Mouse (Mus musculus): ENCODE data around the gene Itga9.

Gene Itga9

DNA sequence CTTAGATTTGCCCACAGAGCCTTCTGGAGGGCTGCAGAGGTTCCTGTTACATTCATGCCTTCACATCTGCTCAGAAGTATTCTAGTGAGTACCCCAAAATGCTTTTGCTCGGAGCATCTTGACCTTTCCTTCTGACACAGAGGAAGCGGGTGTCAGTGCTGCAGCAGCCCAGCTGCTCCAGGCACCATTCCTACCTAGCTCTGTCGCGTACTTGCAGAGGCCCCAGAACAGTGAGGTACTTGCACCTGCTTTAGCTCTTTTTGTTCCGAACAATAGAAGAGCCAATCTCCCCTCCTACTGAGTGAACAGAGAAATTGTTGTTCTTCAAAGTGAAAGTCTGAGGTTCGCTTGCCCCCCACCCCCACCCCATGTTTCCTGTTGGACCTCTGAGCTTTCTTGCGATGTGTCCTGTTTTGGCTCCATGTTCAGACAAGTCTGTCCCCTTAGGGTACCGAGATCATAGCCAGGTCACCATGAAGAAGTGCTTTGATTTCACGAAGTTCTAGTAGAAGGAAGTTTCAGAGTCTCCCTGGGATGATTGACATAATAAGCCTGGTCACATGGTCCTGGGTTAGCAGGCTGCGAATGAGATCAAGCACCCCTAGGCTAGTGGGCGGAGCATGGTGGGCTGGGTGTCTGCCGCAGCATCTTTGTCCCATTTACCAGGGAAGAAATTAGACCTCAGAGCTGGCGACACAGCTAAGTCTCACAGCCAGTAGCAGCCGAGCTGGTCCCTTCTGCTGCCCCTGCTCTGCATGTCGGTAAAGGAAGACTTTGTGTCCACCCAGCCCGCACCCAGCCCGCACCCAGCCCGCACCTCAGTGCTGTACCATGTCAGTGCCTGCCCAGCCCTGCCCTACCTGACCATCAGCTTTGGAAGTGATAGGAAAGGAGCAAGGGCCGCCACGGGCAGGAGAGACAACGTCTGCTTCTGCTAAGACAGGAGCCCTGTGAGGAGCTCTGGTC, 215.0 kb downstream of the Itga9 start:
- DNase-seq (ENCODE audit: low spot score): no peak

DNA sequence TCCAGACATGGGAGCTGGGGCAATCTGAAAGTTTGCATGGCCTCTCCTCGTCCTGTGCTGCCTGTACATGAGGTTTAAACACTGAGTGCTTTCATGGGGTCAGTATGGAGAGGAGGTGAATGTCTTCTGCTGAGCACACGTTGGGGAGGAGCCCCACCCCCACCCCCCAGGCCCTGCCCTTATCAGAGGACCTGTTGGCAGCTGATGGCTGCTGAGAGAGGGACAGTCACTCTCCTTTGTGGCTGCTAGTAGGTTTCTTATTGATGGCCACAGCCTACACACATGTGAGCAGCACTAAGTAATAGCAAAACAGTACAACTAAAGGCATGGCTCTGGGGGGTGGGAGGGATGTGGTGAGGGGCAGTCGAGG, 215.7 kb downstream of the Itga9 start:
- DNase-seq (ENCODE audit: low spot score): no peak

DNA sequence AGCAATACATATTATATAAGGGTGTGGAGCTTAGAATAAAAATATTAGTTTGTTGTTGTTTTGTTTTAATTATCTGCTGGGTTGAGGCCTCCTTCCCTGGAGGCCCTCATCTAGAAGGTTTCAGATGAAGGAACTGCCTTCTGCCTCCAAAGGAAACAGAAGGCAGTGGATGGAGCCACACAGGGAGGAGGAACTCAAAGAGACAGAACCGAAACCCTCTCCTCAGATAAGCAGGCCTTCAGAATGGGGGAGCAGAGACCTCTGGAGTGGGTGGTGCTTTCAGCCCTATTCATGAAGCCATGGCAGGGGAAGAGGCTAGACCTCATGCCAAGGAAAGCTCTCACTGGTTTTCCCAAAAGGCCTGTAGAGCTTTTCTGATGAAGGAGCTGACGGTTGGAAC, 216.1 kb downstream of the Itga9 start:
- DNase-seq (ENCODE audit: low spot score): no peak

DNA sequence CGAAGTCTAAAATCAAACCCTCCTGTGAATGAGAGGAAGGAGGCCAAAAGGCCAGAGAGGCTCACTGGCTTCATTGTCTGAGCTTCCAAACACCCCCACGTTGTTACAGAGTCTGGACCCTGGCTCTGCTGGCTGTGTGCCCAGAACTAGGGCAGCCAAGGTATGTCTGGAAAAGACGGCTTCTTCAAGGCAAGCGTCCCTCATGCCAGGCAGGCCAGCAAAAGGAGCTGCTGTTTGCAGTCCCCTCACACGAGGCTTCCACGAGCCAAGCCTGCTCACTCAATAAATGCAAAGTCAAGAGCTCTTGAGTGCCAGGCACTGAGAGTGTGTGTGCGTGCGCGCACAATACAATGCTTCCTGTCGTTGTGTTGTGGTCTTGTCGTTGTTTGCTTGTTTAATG, 224.6 kb downstream of the Itga9 start:
- no peak for DNase-seq (ENCODE audit: low spot score)

DNA sequence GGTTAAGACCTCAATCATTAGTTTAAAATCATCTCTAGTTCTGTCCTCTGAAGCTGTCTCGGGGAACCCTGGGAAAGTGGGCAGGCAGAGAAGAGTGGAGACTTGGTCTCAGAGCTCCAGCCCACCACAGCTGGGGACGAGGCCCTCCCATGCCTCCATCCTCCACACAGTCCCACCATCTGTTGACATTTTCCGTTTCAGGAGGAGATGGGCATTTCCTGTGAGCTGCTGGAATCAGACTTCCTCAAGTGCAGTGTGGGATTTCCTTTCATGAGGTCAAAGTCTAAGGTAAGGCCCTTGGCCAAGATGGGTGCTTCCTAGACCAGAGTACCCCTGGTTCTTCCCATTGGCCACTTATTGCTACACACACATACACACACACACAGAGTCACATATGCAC, 226.0 kb downstream of the Itga9 start:
- no peak for DNase-seq (ENCODE audit: low spot score)

DNA sequence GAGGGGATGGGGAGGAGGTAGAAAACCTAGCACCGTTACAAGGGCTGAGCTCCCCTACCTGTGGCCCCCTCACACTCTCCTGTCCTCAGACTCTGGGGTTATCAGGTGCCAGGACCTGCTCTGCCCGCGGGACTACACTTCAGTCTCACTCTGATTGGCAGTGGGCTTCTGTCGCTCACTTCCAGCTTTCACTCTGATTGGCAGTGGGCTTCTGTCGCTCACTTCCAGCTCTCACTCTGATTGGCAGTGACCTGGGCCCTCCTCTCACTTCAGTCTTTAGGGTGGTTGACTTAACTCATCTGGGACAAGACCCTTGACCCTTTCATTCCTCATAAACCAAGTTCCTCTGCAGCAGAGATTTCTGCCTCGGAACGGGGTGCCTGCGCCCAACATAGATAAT, 226.9 kb downstream of the Itga9 start:
- DNase-seq (ENCODE audit: low spot score): no peak

DNA sequence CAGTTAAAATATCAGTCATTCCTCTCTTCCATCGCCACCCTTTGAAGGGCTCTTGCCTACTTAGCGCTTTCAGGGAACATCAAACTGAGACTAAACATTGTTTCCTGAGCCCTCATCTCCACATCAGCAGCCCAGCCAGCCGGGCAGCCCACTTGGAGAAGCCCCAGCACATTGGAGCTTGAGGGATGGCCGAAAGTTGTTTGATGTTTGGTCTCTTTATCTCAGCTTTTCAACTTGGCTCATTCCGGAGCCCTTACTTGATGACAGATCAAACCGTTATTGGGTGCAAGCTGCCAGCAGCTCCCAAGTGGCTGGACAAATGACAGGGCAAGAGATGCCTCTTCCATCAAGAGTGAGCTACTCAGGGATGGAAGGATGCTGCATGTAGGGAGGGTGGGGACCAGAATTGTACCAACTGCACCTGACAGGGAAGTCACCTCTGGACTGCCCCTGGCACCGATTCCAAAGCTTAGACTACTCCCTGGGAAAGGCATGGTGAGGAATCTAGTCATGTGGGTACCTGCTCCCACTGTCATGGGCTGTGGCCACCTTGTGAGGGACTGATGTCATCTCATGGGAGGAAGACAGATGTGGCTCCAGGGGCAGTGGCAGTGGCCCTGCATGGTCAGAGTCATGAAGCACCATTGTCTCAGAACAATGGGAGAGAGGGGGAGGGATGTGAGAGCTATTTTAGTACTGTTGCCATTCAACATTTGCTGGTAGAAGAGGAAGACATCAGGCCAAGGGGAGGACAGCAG, 232.6 kb downstream of the Itga9 start:
- DNase-seq (ENCODE audit: low spot score): no peak

DNA sequence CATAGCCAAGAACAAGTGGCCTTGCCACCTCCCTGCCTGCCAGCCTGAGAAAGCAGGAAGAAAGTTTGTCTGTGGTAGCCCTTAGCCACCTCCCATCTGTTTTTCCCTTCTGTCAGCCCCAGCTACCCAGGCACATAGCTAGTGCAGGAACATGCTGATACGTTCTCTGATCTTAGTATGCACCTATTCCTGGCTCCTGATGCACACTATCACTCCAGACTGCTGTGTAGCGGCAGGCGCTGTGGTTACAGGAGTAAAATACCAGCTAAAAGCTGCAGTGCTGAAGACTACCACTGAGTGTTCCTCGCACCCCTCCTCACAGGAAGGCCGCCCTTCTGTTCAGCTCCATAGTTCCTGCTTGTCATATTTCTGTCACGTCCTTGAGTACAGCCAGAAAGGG, 234.8 kb downstream of the Itga9 start:
- no peak for DNase-seq (ENCODE audit: low spot score)

DNA sequence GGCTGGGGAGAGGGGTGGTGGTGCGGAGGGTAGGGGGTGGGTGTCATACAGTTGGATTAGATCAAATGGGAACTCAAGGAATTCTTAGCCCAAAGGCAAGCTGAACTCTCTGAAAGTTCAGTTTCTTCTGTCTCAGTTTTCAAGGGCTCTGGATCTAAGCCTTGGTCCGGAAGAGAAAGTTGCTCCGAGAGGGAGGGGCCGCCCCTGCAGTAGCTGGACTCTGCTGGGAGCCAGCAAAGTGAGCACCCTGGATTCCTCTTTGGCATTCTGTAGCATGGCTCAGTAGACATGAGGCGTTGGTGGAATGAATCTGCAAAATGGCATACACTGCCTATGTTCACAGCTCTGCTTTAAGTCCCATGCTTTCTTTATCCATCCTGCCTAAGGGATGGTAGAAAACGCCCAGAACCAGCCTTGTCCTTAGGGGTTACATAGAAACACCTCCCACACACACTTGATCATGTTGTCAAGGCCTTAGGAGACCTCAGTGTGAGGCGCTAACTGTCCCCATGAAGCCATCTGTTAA, 235.5 kb downstream of the Itga9 start:
- no peak for DNase-seq (ENCODE audit: low spot score)

DNA sequence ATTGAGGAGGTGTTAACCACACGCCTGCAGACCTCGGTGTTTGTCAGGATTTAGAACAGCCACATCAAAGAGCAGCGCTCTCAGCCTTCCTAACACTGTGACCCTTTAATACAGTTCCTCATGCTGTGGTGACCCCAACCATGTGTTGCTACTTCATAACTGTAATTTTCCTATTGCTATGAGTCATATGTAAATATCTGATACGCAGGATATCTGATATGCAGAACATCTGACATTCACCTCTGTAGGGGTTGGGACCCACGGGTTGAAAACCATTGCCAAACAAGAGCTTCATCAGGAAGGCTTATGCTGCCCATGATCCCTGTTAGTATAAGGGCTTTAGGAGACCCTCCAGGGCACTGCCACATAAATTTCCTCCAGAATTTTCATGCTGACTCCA, 237.2 kb downstream of the Itga9 start:
- no peak for DNase-seq (ENCODE audit: low spot score)

DNA sequence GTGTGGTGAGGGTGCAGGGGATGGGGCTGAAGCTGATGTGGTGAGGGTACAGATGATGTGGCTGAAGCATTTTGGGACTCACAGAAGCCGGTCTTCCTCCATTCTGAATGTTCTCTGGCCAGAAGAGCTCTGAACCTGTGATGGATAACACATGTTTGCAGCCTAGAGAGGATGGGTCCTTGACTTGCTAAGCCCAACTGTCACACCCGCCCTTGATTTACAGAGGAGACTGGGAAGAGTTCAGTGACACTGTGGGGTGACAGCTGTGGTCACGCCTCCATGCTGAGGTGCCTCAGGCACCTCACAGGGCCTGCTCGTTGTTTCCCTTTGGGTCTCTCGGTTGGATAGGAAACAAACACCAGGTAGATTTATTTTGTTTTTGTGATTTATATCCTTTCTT, 238.5 kb downstream of the Itga9 start:
- DNase-seq (ENCODE audit: low spot score): no peak

DNA sequence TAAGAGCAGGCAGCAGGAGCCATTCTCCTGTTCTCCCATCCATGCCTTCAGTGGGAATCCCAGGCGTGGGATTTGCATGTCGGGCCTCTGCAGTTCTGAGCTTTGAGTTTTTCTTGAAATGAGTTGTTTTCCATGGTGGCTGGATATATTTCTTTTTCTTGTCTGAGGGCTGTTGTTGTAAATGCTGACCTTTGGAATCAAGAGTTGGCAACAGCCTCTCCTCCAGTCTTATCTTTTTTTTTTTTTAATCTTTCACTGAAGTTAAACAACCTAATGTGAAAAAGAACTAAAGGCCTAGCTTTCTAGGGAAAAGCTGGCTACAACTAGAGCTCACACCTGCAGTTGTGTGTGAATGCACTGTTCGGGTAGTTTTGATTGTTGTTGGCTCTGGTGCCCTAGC, 240.3 kb downstream of the Itga9 start:
- no peak for DNase-seq (ENCODE audit: low spot score)

DNA sequence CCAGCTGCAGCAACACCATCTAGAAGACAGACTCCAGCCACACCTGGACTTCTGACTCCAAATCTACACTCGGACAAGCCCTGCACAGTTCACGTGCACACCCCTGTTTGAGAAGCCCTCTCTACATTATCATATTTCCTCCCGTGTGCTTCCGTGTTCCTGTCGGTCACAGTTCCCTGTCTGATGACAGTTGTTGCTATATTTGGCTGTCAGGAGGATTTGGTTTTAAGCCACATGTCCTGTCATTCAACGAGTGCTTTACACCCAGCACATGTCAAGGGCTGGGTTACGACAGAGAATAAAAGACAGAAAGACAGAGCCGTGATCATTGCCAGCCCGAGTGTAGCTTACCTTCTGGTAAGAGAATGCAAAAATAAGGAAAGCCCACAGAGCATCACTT, 250.2 kb downstream of the Itga9 start:
- no peak for DNase-seq (ENCODE audit: low spot score)

DNA sequence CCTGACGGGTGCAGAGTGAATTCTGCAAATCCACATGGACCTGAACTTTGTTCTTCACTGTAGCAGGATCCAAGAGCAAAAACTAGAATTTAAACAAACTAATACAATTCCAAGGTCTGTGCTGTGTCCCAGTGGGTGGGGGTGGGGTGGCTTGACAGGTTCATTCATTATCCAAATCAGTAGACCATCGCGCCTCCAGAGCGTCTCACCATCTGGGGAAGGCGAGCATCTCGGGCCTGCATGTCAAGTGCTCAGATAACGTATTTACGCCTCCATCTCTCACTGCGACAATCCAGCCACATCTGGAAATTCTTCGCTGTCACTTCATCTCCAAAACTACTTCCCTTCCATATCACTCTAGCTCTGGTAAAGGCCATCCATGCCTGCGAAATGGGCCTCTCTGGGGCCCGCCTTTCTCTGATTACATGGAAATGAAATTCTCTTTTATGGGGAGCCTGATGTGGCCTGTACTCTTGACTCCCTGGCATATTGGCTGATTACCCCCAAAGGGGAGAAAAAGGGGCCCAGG, 254.2 kb downstream of the Itga9 start:
- no peak for DNase-seq (ENCODE audit: low spot score)

DNA sequence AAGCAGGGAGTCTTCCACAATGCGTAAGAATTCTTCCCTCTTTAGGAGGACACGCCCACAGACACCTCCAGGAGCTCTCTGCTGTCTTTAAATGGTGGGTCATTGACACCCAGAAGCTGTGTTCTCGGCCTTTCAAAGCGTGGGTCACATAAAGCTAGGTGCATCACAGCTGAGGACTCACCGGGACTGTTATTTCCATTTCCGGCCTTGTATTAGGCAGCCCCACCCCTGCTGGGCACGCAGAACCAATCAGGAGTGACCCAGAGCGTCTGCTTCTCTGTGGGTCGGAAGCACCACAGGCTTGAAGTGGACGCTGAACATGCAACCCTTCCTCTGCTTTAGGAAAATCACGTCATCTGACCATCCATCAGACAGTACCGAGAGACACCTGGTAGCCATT, 255.7 kb downstream of the Itga9 start:
- no peak for DNase-seq (ENCODE audit: low spot score)

DNA sequence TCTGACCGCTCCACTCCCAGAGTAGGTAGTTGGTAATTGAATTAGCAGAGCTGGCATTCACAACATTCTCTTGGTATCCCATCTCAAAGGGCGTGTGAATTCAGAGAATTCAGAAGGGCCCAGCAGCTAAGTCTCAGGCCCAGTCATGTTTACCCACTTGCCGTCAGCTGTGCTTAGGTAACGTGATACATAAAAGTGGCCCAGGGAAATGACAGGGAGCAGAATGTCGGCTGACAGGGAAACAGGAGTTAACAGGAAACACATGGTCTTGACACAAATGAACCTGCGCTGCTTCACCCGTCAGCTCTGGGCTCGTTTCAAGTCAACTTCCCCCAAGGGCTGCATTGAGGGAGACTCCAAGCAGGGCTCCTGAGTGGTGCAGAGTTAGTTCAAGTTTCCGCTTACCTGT, 256.4 kb downstream of the Itga9 start:
- no peak for DNase-seq (ENCODE audit: low spot score)

DNA sequence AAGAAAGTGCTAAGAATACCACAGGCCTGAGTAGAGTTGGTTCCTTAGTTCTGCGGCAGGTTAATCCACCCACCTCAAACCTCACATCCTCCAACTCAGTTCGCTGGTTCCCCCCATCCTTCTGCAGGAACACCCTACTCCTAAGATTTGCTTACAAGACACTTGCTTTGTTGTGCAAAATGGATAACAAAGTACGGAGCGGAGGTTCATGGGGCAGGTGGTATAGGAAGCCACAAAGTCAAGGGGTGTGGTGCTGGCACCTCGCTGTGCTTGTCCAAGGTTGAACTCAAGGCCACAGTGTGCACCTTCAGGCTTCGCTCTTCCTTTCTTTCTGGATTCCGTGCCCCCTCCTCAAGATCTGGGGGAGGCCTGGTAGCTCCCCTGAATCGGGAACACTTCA, 257.0 kb downstream of the Itga9 start:
- DNase-seq (ENCODE audit: low spot score): no peak

DNA sequence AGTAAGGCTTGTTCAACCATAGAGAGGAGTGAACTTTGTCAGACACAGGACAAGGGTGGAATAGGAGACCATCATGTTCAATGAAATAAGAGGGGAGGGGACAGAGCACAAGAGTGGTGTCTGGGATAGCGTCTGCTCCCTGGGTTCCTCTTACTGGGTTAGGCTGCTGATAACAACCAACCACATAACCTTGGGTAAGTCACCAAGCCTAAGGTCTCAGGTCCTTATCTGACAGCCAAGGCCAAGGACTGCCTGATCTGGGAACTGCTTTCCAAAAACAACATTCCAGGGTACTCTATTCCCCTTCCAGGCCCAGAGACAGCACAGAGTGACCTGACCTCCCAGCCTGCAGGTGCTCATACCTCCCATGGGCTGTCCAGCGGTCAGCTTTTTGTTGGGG, 260.5 kb downstream of the Itga9 start:
- DNase-seq (ENCODE audit: low spot score): no peak

DNA sequence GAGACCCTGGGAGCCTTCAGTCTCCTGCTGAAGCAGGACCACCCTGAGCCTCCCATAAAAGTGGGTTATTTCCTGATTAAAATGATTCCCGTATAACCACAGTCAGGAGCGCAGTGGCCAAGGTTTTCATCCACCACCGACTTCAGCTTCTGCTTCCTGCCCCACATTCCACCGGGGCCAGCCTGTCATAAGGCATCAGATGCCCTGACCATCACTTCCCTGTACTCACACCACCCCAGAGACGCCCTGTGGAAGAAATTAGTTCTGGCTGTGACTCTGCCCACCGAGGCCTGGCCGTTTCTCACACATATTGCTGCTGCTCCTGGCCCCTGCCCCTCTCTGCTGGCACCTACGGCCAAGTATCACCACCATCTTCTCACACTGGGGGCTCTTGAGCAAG, 261.4 kb downstream of the Itga9 start:
- no peak for DNase-seq (ENCODE audit: low spot score)

DNA sequence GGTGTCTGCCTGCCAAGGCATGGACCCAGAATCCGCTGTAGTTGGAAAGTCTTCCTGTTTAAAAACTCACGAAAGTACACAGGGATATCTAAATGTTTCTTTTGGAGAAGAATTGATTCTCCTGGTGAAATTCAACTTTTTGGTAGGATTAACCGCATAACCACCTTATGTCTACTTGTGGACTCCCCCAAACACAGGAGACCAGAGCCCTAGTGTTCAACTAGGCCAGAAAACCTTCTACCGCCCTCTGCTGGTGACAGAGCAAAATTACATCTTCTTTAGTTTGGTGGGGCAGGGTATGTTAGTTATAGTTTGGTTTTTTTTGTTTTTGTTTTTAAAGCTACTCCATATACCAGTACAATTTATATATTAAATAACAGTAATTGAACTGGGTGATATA, 264.6 kb downstream of the Itga9 start:
- peak; percentile 39 for DNase-seq (ENCODE audit: low spot score)

DNA sequence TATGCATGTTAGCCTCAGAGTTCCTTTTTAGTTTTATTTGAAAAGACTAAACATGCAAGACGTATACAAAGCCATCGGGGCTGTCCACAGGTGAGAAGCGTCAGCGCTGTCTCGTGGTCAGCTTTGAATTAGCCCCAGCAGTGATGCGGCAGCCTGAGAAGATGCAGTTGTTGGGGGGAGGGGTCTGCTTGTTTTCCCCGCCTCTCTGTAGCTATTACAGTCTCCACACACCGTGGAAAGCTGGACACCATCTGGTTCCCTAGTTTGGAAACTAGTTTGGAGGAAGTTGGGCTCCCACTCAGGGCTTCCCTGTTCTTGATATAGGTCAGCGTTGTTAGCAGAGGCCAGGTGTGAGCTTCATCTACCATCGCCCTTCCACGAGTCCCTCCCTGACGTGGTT, 266.5 kb downstream of the Itga9 start:
- no peak for DNase-seq (ENCODE audit: low spot score)

DNA sequence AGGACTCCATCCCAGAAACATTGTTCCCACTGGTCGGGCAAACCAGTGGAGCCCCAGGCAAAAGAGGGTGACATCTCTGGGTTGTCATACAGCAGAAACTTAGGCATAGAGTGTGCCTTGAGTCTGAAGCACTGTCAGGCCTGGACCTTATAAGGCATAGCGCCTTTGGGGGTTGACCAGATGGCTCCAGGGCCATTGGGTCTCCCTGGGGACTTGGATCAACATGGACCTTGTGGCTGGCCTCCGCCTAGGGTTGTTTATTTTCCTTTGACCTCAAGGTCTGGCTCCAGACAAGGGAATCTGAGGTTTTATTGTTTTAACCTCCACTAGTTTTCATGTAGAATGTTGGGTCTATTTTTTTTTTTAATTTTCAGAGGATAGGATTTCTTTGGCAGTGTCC, 267.1 kb downstream of the Itga9 start:
- DNase-seq (ENCODE audit: low spot score): peak; percentile 5

DNA sequence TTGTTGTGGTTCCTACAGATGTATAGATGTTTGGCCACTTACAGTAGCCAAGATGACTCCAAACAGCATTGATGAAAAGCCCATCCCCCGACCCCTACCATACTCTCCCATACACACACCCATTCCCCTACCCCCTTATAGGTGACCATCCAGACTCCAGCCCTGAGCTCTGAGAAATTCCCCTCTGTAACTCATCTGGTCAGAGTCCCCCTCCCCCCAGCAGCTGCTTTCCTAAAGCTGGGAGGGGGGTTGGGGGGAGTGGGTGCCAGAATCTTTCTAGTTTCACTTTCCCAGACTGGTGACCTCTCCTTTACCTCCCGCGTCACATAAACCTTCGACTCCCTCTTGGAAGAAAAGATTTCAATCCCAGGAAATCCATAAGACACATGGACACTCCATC, 269.2 kb downstream of the Itga9 start:
- DNase-seq (ENCODE audit: low spot score): no peak

All from adipocyte (in vitro differentiated cells).